ENCODE assay signal across 12 mouse cellular contexts in genomic region chr6:70871511-70871980, GRCm38 (mm10). TPM values are rescaled to one million over a fixed set of nuclear protein-coding genes. Genes with fewer than 3 reads are reported as not detected.
DNase-seq lines count a peak whose midpoint lies in the region; ATAC-seq and TF ChIP-seq lines count a peak whose summit lies in the region.
"Had no signal": no experiment of that assay in that cellular context is flagged by ENCODE, and none has a peak within 500 bp of the region (broad histone marks: within the 10 kb centered on the region; RNA-seq: fewer than 3 reads in every experiment).

No protein-coding gene starts in this region.

- 71% methylated on average over 14 of the region's 14 CpGs for WGBS in forebrain, embryonic 13.5 days
- 80% methylated on average over 14 of the region's 14 CpGs for WGBS in forebrain, embryonic 11.5 days
- 70% methylated on average over 14 of the region's 14 CpGs for WGBS in midbrain, postnatal 0 days
- WGBS in midbrain, embryonic 14.5 days: 75% methylated on average over 14 of the region's 14 CpGs

- H3K9me3 ChIP-seq in forebrain, embryonic 13.5 days (replicated peaks): no peaks in the 10 kb centered on the region
- H3K9me3 ChIP-seq in forebrain, embryonic 11.5 days (ENCODE audit: control insufficient read depth, low read length): no peaks in the 10 kb centered on the region
- H3K9me3 ChIP-seq in midbrain, postnatal 0 days (ENCODE audit: low read length): no peaks in the 10 kb centered on the region
- no peaks in the 10 kb centered on the region for H3K9me3 ChIP-seq in midbrain, embryonic 14.5 days (ENCODE audit: control insufficient read depth, low read length)
- H3K9me3 ChIP-seq: limb, embryonic 12.5 days had no signal

- no peak for TF ChIP-seq CTCF in midbrain, postnatal 0 days (IDR thresholded peaks at IDR 0.05)

- no peak for ATAC-seq in forebrain, embryonic 13.5 days
- ATAC-seq in forebrain, embryonic 11.5 days (replicated peaks; ENCODE audit: low FRiP score): no peak
- ATAC-seq in midbrain, postnatal 0 days (ENCODE audit: low FRiP score): no peak
- ATAC-seq in midbrain, embryonic 14.5 days (ENCODE audit: low FRiP score, low TSS enrichment): no peak
- ATAC-seq in hematopoietic stem cell, adult 5-6 weeks (replicated peaks in 1 of 2; ENCODE audit: insufficient read depth in 1 of 2, low FRiP score in 2 of 2, low TSS enrichment in 1 of 2, low read depth in 1 of 2, poor library complexity in 2 of 2, severe bottlenecking in 2 of 2): peak; percentile 49 to 57; a peak in 1 of 4 replicates
- ATAC-seq in neutrophil, adult 5-6 weeks (ENCODE audit: extremely low read depth, insufficient number of reproducible peaks, low FRiP score, poor library complexity, severe bottlenecking): peak; percentile 68

- no peaks in the 10 kb centered on the region for H3K27me3 ChIP-seq in forebrain, embryonic 13.5 days
- no peaks in the 10 kb centered on the region for H3K27me3 ChIP-seq in forebrain, embryonic 11.5 days (ENCODE audit: control insufficient read depth, insufficient read depth, low read length)
- H3K27me3 ChIP-seq in midbrain, postnatal 0 days (ENCODE audit: insufficient read depth, low read length): no peaks in the 10 kb centered on the region
- no peaks in the 10 kb centered on the region for H3K27me3 ChIP-seq in midbrain, embryonic 14.5 days (ENCODE audit: control insufficient read depth, insufficient read depth, low read length)
- H3K27me3 ChIP-seq: limb, embryonic 12.5 days had no signal

- H3K4me3 ChIP-seq in forebrain, embryonic 13.5 days: no peak overlapping the region
- H3K4me3 ChIP-seq in forebrain, embryonic 11.5 days (ENCODE audit: low read depth, low read length): no peak overlapping the region
- no peak overlapping the region for H3K4me3 ChIP-seq in midbrain, postnatal 0 days (ENCODE audit: low read depth, low read length)
- no peak overlapping the region for H3K4me3 ChIP-seq in midbrain, embryonic 14.5 days (replicated peaks; ENCODE audit: low read depth, low read length)
- H3K4me3 ChIP-seq: limb, embryonic 12.5 days had no signal

- peak overlapping the region; percentile 27; the same call in 1 of the 2 replicates for H3K27ac ChIP-seq in forebrain, embryonic 13.5 days
- no peak overlapping the region; the same call in 1 of the 2 replicates for H3K27ac ChIP-seq in forebrain, embryonic 11.5 days (ENCODE audit: low read depth, low read length)
- H3K27ac ChIP-seq in midbrain, postnatal 0 days (ENCODE audit: low read depth, low read length): 0 out of 2 replicates have a peak overlapping the region, but pooled peaks have one; percentile 34
- no peak overlapping the region for H3K27ac ChIP-seq in midbrain, embryonic 14.5 days (replicated peaks; ENCODE audit: low read depth, low read length)
- H3K27ac ChIP-seq: kidney, postnatal 0 days; limb, embryonic 12.5 days had no signal

- H3K36me3 ChIP-seq in forebrain, embryonic 13.5 days (ENCODE audit: poor library complexity, severe bottlenecking): no peaks in the 10 kb centered on the region
- H3K36me3 ChIP-seq in forebrain, embryonic 11.5 days (ENCODE audit: control insufficient read depth, insufficient read depth, low read length): no peaks in the 10 kb centered on the region
- H3K36me3 ChIP-seq in midbrain, postnatal 0 days (ENCODE audit: insufficient read depth, low read length): no peaks in the 10 kb centered on the region
- no peaks in the 10 kb centered on the region for H3K36me3 ChIP-seq in midbrain, embryonic 14.5 days (ENCODE audit: control insufficient read depth, insufficient read depth, low read length)
- H3K36me3 ChIP-seq: limb, embryonic 12.5 days had no signal

- H3K9ac ChIP-seq in forebrain, embryonic 13.5 days: no peak overlapping the region
- no peak overlapping the region for H3K9ac ChIP-seq in forebrain, embryonic 11.5 days (ENCODE audit: low read length)
- no peak overlapping the region for H3K9ac ChIP-seq in midbrain, postnatal 0 days (replicated peaks; ENCODE audit: low read length, poor library complexity, severe bottlenecking)
- no peak overlapping the region for H3K9ac ChIP-seq in midbrain, embryonic 14.5 days (replicated peaks; ENCODE audit: low read length)
- H3K9ac ChIP-seq: limb, embryonic 12.5 days had no signal

- no peak for DNase-seq in forebrain, embryonic 11.5 days (ENCODE audit: low spot score)
- no peak for DNase-seq in midbrain, postnatal 0 days (ENCODE audit: low spot score)
- DNase-seq in midbrain, embryonic 14.5 days: no peak
- no peak for DNase-seq in adrenal gland, postnatal 14 days
- DNase-seq in urinary bladder, postnatal 14 days (ENCODE audit: low spot score): no peak

- peak overlapping the region; percentile 25; the same call in 1 of the 2 replicates for H3K4me2 ChIP-seq in forebrain, embryonic 13.5 days
- no peak overlapping the region for H3K4me2 ChIP-seq in forebrain, embryonic 11.5 days (ENCODE audit: low read depth, low read length, severe bottlenecking)
- H3K4me2 ChIP-seq in midbrain, postnatal 0 days (ENCODE audit: low read depth, low read length, poor library complexity, severe bottlenecking): peak overlapping the region; percentile 13; the same call in 1 of the 2 replicates
- H3K4me2 ChIP-seq in midbrain, embryonic 14.5 days (ENCODE audit: low read length): no peak overlapping the region
- H3K4me2 ChIP-seq: limb, embryonic 12.5 days had no signal

- peaks cover 24% of the 10 kb centered on the region for H3K4me1 ChIP-seq in forebrain, embryonic 13.5 days
- no peaks in the 10 kb centered on the region; the same call in 1 of the 2 replicates for H3K4me1 ChIP-seq in forebrain, embryonic 11.5 days (replicated peaks; ENCODE audit: control insufficient read depth, insufficient read depth, low read length)
- no peaks in the 10 kb centered on the region for H3K4me1 ChIP-seq in midbrain, postnatal 0 days (ENCODE audit: insufficient read depth, low read length)
- no peaks in the 10 kb centered on the region for H3K4me1 ChIP-seq in midbrain, embryonic 14.5 days (ENCODE audit: control insufficient read depth, insufficient read depth, low read length)
- H3K4me1 ChIP-seq: limb, embryonic 12.5 days had no signal

RNA-seq across cellular contexts. Expression of gene Eif2ak3, which starts 27.2 kb away (rescaled TPM):
- polyA plus RNA-seq in forebrain, embryonic 13.5 days (2015; fragmentation: Nextera tagmentation; extraction: Ambion mirVana): 12.4 and 12.6 TPM in 2 replicates
- 9.8 and 11.0 TPM in 2 replicates for polyA plus RNA-seq in forebrain, embryonic 11.5 days (2014; fragmentation: Nextera tagmentation; extraction: Ambion mirVana)
- 19.3 and 25.1 TPM in 2 replicates for total RNA-seq in midbrain, postnatal 0 days (2014; rRNA removed)
- polyA plus RNA-seq in midbrain, postnatal 0 days (2015; fragmentation: Nextera tagmentation; extraction: Ambion mirVana): 7.7 TPM in 2 replicates
- polyA plus RNA-seq in midbrain, embryonic 14.5 days (2014; fragmentation: Nextera tagmentation; extraction: Ambion mirVana): 10.6 and 13.4 TPM in 2 replicates
- 16.6 and 17.0 TPM in 2 replicates for total RNA-seq in hematopoietic stem cell, adult 5-6 weeks (2017)
- 168 and 185 TPM in 2 replicates for total RNA-seq in neutrophil, adult 5-6 weeks (2017)
- 16.4 and 22.9 TPM in 2 replicates for total RNA-seq in adrenal gland, postnatal 14 days (2021)

RNA-seq across cellular contexts. Expression of gene Tex37, which starts 47.2 kb away (rescaled TPM):
- not detected in 2 replicates for polyA plus RNA-seq in forebrain, embryonic 13.5 days (2015; fragmentation: Nextera tagmentation; extraction: Ambion mirVana)
- not detected in 2 replicates for polyA plus RNA-seq in forebrain, embryonic 11.5 days (2014; fragmentation: Nextera tagmentation; extraction: Ambion mirVana)
- not detected in 2 replicates for total RNA-seq in midbrain, postnatal 0 days (2014; rRNA removed)
- not detected in 2 replicates for polyA plus RNA-seq in midbrain, postnatal 0 days (2015; fragmentation: Nextera tagmentation; extraction: Ambion mirVana)
- not detected in 2 replicates for polyA plus RNA-seq in midbrain, embryonic 14.5 days (2014; fragmentation: Nextera tagmentation; extraction: Ambion mirVana)
- not detected in 2 replicates for total RNA-seq in hematopoietic stem cell, adult 5-6 weeks (2017)
- not detected in 2 replicates for total RNA-seq in neutrophil, adult 5-6 weeks (2017)
- not detected in 2 replicates for total RNA-seq in adrenal gland, postnatal 14 days (2021)
- total RNA-seq: megakaryocyte-erythroid progenitor cell, adult 5-6 weeks had no signal
- polyA plus RNA-seq: frontal cortex, adult 2 months; kidney, postnatal 0 days; limb, embryonic 12.5 days had no signal

Comparison
In these comparisons a context has a peak if more than half of its experiments do, and no peak if none do; other contexts are left out.
1. H3K27ac ChIP-seq: peak in forebrain, embryonic 13.5 days (single experiment) and midbrain, postnatal 0 days (single experiment); none in forebrain, embryonic 11.5 days (single experiment) and midbrain, embryonic 14.5 days (single experiment).
2. H3K4me2 ChIP-seq: peak in forebrain, embryonic 13.5 days (single experiment) and midbrain, postnatal 0 days (single experiment); none in forebrain, embryonic 11.5 days (single experiment) and midbrain, embryonic 14.5 days (single experiment).
3. ATAC-seq: peak in hematopoietic stem cell, adult 5-6 weeks (2 of 2) and neutrophil, adult 5-6 weeks (single experiment); none in forebrain, embryonic 13.5 days (single experiment), forebrain, embryonic 11.5 days (single experiment), midbrain, postnatal 0 days (single experiment) and midbrain, embryonic 14.5 days (single experiment).